Mouse (Mus musculus): ENCODE results near the gene Ing4.

Gene Ing4

DNA sequence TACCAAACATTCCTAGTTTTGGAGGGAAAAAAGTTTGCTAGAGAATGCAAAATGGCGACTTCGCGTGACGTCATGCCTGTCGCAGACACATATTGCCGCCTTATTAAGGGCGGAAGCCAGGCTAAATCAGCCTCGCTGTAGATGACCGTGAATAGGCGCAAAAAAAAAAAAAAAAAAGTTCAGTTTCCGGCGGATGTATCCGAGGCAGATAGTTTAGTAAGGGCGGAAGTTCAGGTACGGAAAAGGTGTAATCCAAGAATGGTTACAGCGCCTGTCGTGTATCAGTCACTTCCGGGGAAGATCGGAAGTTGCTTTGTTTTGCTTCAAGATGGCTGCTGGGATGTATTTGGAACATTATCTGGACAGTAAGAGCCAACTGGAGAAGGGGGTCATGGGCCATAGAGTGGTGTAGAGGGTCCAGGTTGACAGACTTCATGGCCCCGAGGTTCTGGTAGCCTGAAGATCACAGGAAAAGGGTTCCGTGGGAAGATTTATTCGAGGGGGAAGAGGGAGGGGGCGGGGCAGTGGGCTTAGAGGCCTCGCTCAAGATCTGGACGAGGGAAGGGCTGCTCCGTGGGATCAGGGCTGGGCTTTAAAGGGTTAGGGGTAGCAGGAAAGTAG lies at the start of gene Ing4:
Ing4 (plus strand) TSS at position 228 of the 621 bp plus-strand sequence.
- peak; percentile 98 for DNase-seq (ENCODE audit: low read depth)

DNA sequence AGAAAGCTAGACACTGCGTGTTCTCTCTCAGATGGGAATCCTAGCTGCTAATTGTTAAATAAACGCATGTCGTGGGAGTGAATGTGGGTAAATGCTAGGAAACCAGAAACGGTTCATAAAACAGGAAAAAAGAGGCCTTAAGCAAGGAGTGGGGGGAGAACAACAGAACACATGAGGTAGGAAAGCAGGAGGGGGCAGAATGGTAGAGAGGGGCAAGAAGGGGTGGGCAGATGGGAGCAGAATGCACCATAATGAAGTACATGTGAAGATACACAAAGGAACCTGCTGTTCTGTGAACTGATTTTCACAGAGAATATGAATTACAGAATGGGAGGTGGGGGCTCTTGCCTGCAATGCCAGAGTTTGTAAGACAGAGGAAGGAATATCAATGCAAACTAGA lies 47.3 kb upstream of the Ing4 start:
- no peak for DNase-seq (ENCODE audit: low read depth)

DNA sequence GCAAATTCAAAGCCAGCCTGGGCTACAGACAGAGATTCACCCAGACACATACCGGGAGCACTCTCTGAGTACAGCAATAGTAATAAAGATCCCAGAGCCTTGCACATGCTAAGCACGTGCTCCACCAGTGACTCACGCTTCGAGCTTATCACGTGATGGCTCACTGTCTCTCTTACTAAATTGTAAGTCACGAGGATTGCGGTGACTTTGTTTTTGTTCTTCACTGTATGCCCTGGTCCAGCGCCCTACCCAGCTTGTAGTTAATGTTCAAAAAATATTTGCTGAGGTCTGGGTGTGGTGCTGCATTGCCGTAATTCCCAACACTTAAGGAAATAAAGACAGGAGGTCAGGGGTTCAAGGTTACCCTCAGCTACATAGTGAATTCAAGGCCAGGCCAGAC lies 46.2 kb upstream of the Ing4 start:
- no peak for DNase-seq (ENCODE audit: low read depth)

DNA sequence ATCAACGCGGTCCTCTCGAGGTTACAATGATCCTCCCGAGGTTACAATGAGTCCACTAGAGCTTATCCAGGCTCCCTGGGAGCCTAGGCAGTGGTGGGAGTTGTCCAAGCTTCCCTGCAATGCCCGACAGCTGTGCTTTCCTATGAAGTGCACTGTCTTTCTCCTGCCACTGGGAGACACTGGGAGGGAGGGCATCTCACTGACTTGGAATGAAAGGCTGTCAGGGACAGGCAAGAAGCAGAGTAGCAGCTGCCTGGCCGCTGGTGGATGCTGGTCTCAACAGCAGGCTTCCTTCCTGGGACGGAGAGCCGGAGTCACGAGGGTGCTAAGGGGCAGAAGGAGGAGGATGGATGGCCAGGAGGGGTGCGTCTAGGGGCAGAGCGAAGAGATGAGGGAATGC lies 45.7 kb upstream of the Ing4 start:
- DNase-seq (ENCODE audit: low read depth): no peak

DNA sequence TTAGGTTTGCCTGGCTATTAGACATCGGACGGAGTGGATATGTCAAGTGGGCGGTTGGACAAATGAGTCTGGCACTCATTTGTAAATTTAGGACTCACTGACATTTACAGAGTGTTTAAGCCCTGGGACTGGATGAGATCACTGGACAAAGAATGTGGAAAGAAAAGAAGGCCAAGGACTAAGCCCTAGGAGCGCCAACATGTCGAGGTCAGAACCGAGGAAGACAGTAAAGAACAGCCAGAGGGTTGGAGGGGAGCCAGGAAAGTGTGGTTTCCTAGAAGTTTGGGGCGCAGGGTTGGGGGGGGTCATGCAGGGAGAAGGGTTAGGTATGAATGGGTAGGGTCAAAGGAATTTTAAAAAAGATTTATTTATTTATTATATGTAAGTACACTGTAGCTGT lies 44.3 kb upstream of the Ing4 start:
- no peak for DNase-seq (ENCODE audit: low read depth)

DNA sequence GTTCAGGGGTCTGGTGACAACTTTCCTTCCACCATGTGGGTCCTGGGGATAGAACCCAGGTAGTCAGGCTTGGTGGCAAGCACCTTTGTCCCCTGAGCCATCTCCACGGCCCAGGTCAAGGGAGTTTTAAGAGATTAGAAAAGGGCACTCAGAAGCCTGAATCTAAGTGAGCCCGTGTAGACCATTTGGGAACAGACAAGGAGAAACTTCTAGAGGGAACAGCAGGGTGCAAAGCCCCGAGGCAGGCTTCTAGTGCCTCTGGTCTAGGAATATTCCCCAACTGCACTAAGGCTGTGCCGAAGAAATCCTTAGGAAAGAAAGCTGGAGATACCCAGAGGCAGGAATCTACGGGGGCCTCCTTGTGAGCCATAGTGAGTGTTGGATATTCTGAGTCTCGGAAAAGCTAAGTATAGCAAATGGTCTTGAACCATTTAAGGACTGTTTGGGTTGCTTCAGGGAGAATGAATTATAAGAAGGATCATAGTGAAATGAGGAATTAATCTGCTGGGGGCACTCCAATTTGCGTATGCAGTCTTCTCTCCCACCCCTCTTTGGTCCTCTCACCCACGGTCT lies 43.6 kb upstream of the Ing4 start:
- peak; percentile 15 for DNase-seq (ENCODE audit: low read depth)

DNA sequence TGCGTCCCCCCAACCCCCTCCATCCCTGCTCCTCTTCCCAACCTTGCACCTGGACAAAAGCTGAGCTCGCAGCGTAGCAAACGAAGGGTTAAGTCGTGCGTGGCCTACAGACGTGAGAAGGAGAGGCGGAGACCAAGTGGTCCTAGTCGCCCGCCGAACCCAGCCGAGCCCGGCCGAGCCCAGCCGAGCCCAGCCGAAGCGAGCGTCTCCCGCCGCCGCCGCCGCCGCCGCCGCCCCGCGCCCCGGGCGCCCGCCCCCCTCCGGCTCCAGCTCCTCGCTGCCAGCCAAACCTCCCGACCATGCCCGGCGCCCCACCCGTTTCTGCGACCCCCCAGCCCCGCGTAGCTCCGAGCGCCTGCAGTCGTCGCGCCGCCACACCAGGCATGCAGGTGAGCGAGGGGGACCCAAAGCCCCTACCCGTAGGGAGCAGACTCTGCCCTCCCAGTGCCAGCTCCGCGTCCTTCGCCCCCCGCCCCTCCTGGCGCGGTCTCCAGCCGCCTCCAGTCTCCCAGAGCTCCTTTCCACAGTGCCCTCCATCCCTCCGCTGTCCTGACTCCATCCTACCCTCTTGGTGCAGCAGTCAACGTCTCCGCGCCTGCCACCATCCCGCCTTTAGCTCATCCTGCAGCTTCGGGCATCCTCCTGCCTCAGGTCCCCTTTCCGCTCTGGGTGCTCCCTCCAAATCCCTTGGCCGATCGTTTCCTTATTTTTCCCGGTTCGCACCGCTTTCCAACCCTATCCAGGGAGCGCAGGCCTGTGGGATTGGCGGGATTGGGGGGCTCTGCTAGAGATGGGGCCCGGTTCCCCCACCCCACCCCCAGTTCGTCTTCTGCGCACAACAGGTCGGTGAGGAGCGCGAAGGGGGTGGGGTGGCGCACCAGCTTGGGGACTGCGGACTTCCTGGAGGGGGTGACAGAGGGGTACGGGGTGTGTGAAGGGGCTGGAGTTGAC lies 42.7 kb upstream of the Ing4 start, which contains the start of gene Pianp:
Pianp (plus strand) TSS at position 144 of the 951 bp plus-strand sequence.
- DNase-seq (ENCODE audit: low read depth): peak; percentile 81

DNA sequence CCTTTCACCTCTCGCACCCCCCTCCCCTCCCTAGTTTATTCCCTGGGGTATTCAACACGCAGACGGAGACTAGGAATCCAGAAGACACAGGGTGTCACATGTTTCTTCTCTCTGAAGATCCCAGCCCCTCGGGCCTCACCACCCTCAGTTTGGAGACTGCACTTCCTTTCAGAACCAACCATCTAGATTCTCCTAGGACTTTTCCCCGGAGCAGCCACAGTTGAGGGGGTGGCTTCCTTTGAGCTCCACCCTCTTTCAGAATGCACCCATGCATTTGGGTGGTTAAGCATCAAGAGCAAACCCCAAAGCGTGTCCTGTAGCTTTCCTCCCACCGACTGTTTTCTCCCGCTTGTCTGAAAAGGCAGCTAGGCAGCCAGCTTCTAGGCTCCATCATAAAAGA lies 41.5 kb upstream of the Ing4 start:
- peak; percentile 39 for DNase-seq (ENCODE audit: low read depth)

DNA sequence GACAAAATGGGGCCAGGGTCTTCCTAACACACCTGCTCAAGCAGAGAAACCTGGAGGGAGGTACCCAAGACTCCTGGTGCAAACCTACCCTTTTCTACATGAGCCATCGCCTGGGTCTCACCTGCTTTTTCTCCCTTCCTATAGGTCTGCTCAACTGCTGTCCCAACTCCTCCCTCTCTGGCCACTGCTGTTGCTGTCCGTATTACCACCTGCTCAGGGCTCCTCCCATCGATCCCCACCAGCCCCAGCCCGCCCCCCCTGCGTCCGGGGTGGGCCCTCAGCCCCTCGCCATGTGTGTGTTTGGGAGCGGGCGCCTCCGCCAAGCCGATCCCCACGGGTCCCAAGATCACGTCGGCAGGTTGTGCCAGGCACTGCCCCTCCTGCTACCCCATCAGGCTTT lies 40.5 kb upstream of the Ing4 start:
- DNase-seq (ENCODE audit: low read depth): no peak

DNA sequence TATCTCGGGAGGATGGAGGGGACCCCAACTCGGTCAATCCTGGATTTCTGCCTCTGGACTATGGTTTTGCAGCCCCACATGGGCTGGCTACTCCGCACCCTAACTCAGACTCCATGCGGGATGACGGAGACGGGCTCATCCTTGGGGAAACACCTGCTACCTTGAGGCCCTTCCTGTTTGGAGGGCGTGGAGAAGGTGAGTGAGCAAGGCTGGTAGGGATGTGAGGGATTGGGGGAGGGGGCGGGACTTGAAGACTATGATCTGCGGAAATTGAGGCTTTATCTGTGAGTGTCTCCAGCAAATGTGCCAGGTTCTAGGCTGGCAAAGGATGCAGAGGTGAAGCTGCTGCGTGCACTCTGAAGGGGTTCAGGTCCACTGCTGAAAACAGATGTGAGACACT lies 40.0 kb upstream of the Ing4 start:
- no peak for DNase-seq (ENCODE audit: low read depth)

DNA sequence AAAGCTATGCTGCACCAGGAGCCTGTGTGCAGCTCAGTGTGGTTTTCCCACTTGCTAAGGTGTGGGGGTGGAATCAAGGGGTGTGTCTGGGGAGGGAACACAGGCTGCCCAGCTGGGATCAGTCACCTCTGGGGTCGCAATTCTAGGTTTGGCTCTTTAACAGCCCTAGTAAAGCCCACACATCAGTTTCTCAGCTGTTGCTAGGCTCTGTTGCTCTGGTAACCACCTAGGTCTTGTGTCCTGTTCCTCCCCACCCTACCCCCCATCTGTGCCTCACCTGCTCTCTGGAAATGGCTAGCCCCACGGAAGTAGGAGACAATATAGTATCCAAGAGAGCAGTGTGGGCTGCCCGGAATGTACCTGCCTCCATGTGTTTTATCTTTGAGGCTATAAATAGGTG lies 35.9 kb upstream of the Ing4 start:
- DNase-seq (ENCODE audit: low read depth): no peak

DNA sequence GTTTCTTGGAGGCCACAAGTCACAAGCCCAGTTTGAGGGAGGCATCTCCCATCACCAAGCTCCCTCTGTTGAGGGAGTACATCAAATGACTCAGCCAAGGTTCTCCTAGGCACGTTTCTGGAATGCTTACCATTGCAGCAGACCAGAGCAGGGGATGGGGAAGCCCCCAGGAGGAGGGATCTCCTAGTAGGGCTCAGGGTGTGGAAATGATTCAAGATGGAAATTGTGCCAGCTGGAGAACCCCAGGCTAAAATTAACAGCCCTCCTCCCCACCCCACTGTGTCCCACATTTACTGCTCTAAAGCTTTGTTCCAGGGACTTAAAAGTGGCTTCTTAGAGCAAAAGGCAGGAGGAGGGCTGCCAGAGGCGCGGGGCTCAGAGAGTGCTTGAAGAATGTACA lies 34.5 kb upstream of the Ing4 start:
- no peak for DNase-seq (ENCODE audit: low read depth)

DNA sequence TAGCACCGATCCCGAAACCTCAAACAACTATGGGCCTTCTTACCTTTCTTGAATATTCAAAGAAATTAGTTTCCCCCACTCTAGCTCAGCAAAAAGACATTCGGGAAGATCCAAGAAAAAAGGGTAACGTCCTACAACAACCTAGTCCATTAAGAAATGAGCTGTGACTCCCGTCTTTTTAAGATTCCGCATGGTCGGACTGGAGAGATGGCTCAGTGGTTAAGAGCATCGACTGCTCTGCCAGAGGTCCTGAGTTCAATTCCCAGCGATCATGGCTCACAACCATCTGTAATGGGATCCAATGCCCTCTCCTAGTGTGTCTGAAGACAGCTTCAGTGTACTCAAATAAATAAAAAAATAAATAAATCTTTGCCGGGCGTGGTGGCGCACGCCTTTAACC lies 31.5 kb upstream of the Ing4 start:
- DNase-seq (ENCODE audit: low read depth): no peak

DNA sequence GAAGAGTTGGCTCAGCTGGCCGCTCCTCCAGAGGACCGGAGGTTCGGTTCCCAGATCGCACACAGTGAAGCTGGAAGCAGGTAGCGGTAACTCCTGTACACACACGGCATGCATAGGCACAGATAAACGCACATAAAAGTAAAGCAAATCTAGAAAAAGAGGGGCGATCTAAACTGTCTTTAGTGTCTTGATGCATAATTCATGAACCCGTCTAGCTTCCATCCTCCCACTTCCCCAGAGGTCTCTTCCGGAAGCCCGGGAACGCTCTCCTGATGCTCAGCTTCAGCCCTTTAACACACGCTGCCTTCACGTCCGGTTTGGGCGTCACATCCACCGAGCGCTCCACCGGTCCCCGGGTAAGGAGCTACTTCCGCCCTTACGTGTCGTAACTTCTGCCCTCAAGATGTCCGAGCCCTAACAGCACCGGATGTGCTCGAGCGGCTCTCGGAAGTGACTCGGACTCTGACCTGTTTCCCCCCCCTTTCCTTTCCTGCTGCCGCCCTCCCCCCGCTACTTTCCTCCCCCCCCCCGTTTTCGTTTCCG lies 30.9 kb upstream of the Ing4 start:
- DNase-seq (ENCODE audit: low read depth): peak; percentile 98

DNA sequence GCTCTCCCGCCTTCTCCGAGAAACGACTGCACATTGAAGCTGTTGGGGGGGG lies 30.6 kb upstream of the Ing4 start, which contains the start of gene Zfp384:
Zfp384 (plus strand) TSS at position 17 of the 52 bp plus-strand sequence.
- DNase-seq (ENCODE audit: low read depth): no peak

DNA sequence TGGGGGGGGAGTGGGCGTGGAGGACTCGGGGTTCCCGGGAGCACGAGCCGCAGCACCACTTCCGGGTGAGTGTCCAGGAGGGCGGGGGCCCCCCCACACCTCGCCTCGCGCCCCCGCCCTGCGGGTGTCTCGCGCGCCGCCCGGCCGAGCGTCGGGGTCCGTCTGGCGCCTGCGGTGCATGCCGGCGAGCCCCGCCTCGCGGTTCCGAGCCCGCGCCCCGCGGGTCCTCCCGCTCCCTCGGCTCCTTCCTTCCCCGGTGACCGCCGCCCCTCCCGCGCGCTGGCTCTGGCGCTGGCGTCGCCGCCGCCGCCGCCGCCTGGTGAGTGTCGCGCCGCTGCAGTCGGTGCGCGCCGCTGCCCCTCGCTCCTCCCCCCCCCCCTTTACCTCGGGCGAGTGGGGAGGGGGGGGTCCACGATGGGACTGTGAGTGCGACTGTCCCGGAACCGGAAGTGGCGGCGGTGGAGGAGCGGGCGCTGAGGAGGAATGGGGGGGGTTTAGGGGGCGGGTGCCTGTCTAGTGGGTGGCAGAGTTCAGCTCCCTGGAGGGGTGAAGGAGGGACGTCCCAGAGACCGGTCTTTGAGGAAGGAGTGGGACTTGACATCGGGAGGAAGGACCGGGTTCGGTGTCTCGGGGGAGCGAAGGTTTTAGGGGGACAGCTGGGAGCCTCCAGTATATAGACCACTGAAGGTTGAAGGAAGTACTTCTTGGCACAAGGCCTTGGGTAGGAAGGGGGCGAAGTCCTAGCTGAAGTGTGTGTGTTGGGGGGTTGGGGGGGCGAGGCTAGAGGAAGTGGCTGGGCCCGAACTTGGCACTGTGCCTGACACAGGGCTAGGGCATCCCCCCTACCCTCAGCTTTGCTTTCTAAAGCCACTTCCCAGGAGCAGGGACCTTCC lies 30.1 kb upstream of the Ing4 start:
- DNase-seq (ENCODE audit: low read depth): peak; percentile 91

DNA sequence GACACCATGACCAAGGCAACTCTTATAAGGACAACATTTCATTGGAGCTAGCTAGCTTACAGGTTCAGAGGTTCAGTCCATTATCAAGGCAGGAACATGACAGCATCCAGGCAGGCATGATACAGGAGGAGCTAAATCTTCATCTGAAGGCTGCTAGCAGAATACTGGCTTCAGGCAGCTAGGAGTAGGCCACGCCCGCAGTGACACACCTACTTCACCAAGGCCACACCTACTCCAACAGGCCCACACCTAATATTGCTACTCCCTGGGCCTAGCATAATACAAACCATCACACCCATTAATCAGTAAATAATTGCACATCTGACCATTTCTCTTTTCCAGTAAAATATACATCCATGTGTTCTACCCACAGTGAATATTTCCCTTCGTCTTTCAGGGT lies 21.9 kb upstream of the Ing4 start:
- DNase-seq (ENCODE audit: low read depth): no peak

DNA sequence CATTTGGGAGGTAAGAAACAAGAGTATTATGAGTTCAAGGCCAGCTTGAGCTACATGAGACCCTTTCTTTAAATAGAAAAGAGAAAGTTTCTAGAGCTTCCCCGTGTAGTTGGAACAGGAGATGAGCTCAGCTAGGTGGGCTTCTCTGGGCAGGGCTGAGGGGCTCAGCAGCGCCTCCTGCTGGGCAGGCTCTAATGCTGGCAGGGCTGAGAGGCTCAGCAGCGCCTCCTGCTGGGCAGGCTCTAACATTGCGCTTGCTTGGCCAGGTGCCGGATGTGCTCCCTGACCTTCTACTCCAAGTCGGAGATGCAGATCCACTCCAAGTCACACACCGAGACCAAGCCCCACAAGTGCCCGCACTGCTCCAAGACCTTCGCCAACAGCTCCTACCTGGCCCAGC lies 9.0 kb upstream of the Ing4 start:
- DNase-seq (ENCODE audit: low read depth): peak; percentile 81

DNA sequence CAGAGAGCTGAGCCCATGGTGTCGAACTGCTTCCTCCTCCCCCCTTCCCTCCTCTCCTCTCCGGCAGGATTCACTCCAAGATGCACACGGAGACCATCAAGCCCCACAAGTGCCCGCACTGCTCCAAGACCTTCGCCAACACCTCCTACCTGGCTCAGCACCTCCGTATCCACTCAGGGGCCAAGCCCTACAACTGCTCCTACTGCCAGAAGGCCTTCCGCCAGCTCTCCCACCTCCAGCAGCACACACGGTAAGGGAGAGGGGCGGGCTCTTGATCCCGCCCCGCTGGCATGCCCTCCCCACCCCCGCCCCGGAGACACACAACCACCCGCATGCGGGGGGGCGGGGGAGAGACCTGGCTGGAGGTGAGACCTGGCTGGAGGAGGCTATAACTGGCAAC lies 8.0 kb upstream of the Ing4 start:
- no peak for DNase-seq (ENCODE audit: low read depth)

DNA sequence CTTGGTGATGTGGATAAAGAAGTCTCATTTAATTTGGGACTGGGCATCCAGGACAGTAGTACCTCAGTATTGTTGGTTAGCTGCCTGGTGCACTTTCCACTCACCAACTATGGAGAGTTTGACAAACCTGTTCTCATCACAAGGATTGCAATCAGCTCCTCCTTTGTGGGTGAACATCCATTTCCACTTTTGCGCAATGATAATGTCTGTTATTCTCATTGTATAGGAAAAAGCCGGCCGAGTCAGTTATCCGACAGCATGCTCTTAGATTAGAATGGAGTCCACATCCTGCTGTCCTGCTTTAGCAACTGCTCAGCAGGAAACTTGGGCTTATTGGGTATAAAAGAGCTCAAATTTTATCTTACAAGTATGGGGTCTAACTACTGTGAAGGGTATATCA lies 894 bp upstream of the Ing4 start:
- no peak for DNase-seq (ENCODE audit: low read depth)

DNA sequence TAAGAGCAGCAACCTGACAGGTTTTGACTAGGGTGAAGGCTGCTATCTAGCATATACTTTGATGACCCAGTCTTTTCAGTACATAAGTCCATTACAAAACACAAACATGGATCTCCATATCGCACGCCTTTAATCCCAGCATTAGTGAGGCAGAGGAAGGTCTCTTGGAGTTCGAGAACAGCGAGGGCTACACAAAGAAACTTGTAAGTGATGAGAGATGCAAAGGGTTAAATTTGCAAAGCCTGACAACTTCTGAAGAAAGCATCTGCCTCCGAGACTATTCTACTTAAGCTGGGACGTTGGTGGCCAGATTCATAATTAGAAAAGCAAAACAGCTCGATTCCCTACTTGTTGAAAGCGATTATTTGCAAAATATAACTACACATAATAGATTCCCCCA lies 429 bp upstream of the Ing4 start:
- DNase-seq (ENCODE audit: low read depth): no peak

DNA sequence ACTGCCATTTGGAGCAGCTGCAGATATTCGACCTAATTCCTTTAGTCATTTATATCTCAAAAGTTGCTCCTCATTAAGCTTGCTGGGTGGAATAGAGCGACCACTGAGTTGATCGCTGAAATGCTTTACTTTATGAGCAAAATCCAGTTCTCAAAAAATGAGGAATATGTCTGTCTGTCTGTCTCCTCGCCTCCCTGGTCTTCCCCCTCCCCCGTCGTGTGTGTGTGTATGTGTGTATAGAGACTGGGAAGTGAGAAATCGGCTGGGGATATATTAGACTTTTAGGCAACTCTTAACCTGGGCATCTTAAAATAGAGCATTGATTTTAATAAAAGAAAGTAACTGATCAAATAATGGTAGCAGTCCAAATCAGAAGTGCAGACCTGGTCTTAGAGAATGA lies 661 bp downstream of the Ing4 start:
- no peak for DNase-seq (ENCODE audit: low read depth)

DNA sequence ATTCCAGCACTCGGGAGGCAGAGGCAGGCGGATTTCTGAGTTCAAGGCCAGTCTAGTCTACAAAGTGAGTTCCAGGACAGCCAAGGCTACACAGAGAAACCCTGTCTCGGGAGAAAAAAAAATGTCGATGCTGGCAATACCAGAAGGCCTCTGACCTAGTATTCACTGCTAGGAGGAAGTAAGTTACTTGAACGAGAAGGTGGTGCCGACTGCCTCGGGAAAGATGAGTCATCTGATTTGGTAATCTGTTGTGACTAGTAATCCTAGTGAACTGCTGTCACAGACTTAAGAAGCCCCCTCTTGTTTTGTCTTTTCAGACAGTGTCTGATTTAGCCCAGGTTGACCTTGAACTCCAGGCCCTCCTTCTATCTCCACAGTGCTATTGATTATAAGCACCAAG lies 1.5 kb downstream of the Ing4 start:
- no peak for DNase-seq (ENCODE audit: low read depth)

All from induced T-regulatory cell, adult 2 months (primary cell).